Mouse (Mus musculus) erythroblast, embryonic 14.5 days (primary cell): ENCODE results near the gene Pptc7.

Experiments
- GATA1 ChIP-seq: IDR thresholded peaks from 2 replicates; pipeline ENCODE4 v1.6.1; 2012; ENCODE audit warnings: low read length, inconsistent platforms, mixed read lengths
- TAL1 ChIP-seq: IDR thresholded peaks from 3 replicates; pipeline ENCODE4 v1.6.1; 2012; ENCODE audit warnings: low read length, inconsistent platforms, mixed read lengths

GRCm38 (mm10) chr5:122280827-122281462 lies 3.2 kb upstream of the Pptc7 start:
- no peak for TF ChIP-seq GATA1
- no peak for TF ChIP-seq TAL1
